Mouse (Mus musculus): ENCODE results near the gene Zfp697.
A peak's percentile ranks its signal among the peaks of the same experiment; 100 is the strongest.
"Not testable (repeated sequence)": the region's sequence is repeated elsewhere in the genome, so short reads cannot be mapped to it uniquely, and the experiment has no call there.

The Zfp697 gene

GRCm38 (mm10) chr3:98382246-98382939 lies at the start of gene Zfp697:
Gene Zfp697, plus strand, starts transcription at chr3:98382461.
- peak; percentile 67 for DNase-seq (ENCODE audit: low read depth, low spot score)

GRCm38 (mm10) chr3:98334010-98334409 lies 48.3 kb upstream of the Zfp697 start:
- no peak for DNase-seq (ENCODE audit: low read depth, low spot score)

GRCm38 (mm10) chr3:98335331-98335730 lies 46.9 kb upstream of the Zfp697 start:
- no peak for DNase-seq (ENCODE audit: low read depth, low spot score)

GRCm38 (mm10) chr3:98335886-98336285 lies 46.4 kb upstream of the Zfp697 start:
- no peak for DNase-seq (ENCODE audit: low read depth, low spot score)

GRCm38 (mm10) chr3:98336661-98337654 lies 45.3 kb upstream of the Zfp697 start:
- DNase-seq (ENCODE audit: low read depth, low spot score) = no peak

- no peak for DNase-seq (ENCODE audit: low read depth, low spot score)
These were observed 43.6 kb upstream of the Zfp697 start for GRCm38 (mm10) chr3:98338584-98339041.

GRCm38 (mm10) chr3:98339097-98339705 lies 43.1 kb upstream of the Zfp697 start:
- DNase-seq (ENCODE audit: low read depth, low spot score) = no peak

GRCm38 (mm10) chr3:98339706-98340109 lies 42.6 kb upstream of the Zfp697 start, which contains the start of gene Phgdh:
Gene Phgdh, minus strand, starts transcription at chr3:98339990.
- not testable (repeated sequence) for DNase-seq (ENCODE audit: low read depth, low spot score)

GRCm38 (mm10) chr3:98340818-98341594 lies 41.3 kb upstream of the Zfp697 start:
- no peak for DNase-seq (ENCODE audit: low read depth, low spot score)

- DNase-seq (ENCODE audit: low read depth, low spot score) = no peak
These were observed 39.0 kb upstream of the Zfp697 start for GRCm38 (mm10) chr3:98343235-98343634.

GRCm38 (mm10) chr3:98348106-98348505 lies 34.2 kb upstream of the Zfp697 start:
- DNase-seq (ENCODE audit: low read depth, low spot score) = no peak

GRCm38 (mm10) chr3:98348705-98349104 lies 33.6 kb upstream of the Zfp697 start:
- DNase-seq (ENCODE audit: low read depth, low spot score) = no peak

- DNase-seq (ENCODE audit: low read depth, low spot score) = no peak
These were observed 28.4 kb upstream of the Zfp697 start for GRCm38 (mm10) chr3:98353892-98354291.

- no peak for DNase-seq (ENCODE audit: low read depth, low spot score)
These were observed 26.8 kb upstream of the Zfp697 start for GRCm38 (mm10) chr3:98355344-98356025.

- no peak for DNase-seq (ENCODE audit: low read depth, low spot score)
These were observed 26.3 kb upstream of the Zfp697 start for GRCm38 (mm10) chr3:98356026-98356365.

GRCm38 (mm10) chr3:98356632-98357370 lies 25.5 kb upstream of the Zfp697 start:
- no peak for DNase-seq (ENCODE audit: low read depth, low spot score)

GRCm38 (mm10) chr3:98362753-98363152 lies 19.5 kb upstream of the Zfp697 start:
- no peak for DNase-seq (ENCODE audit: low read depth, low spot score)

GRCm38 (mm10) chr3:98366086-98366485 lies 16.2 kb upstream of the Zfp697 start:
- no peak for DNase-seq (ENCODE audit: low read depth, low spot score)

GRCm38 (mm10) chr3:98366823-98367222 lies 15.4 kb upstream of the Zfp697 start:
- no peak for DNase-seq (ENCODE audit: low read depth, low spot score)

- no peak for DNase-seq (ENCODE audit: low read depth, low spot score)
These were observed 14.0 kb upstream of the Zfp697 start for GRCm38 (mm10) chr3:98368283-98368682.

Measured in brain, embryonic 18.5 days (tissue).